Mouse (Mus musculus) limb, embryonic 11.5 days (tissue): Measurements from ENCODE around the gene Cipc. TPM values are rescaled to one million over a fixed set of nuclear protein-coding genes. Genes with fewer than 3 reads are reported as not detected.

Experiments
- ATAC-seq: fragments of 200-750 bp; cut with Nextera tagmentation; 2 replicates; pipeline ENCODE4 v1.8.0; 2017; ENCODE audit warnings: low read depth; ENCODE audit not compliant: insufficient number of reproducible peaks, low FRiP score, low TSS enrichment
- DNase-seq: peaks from one replicate; pipeline ENCODE4 v3.0.0-alpha.2; 2015; ENCODE audit warnings: low spot score
- H3K27ac ChIP-seq: fragments of 300-500 bp; sonication (generic); replicated peaks from 2 replicates; pipeline ENCODE4 v1.5.1; 2014; ENCODE audit warnings: low read depth, mild to moderate bottlenecking, low read length
- H3K27me3 ChIP-seq: fragments of 300-500 bp; sonication (generic); 2 replicates; pipeline ENCODE4 v1.6.1; 2014; ENCODE audit warnings: mild to moderate bottlenecking, low read length, mixed read lengths; ENCODE audit not compliant: control insufficient read depth, insufficient read depth
- H3K36me3 ChIP-seq: fragments of 300-500 bp; sonication (generic); 2 replicates; pipeline ENCODE4 v1.6.1; 2014; ENCODE audit warnings: mild to moderate bottlenecking, low read length, moderate library complexity, mixed read lengths; ENCODE audit not compliant: control insufficient read depth, insufficient read depth
- H3K4me1 ChIP-seq: fragments of 300-500 bp; sonication (generic); 2 replicates; pipeline ENCODE4 v1.6.1; 2014; ENCODE audit warnings: low read length, mixed read lengths; ENCODE audit not compliant: control insufficient read depth, insufficient read depth
- H3K4me2 ChIP-seq: fragments of 300-500 bp; sonication (generic); 2 replicates; pipeline ENCODE4 v1.6.1; 2014; ENCODE audit warnings: low read depth, mild to moderate bottlenecking, moderate library complexity; ENCODE audit not compliant: severe bottlenecking
- H3K4me3 ChIP-seq: fragments of 300-500 bp; sonication (generic); 2 replicates; pipeline ENCODE4 v1.5.1; 2014; ENCODE audit warnings: low read depth, low read length
- H3K9ac ChIP-seq: fragments of 300-500 bp; sonication (generic); 2 replicates; pipeline ENCODE4 v1.6.1; 2014; ENCODE audit warnings: mild to moderate bottlenecking, low read length
- H3K9me3 ChIP-seq: fragments of 300-500 bp; sonication (generic); 2 replicates; pipeline ENCODE4 v1.6.1; 2016; ENCODE audit warnings: low read length; ENCODE audit not compliant: control insufficient read depth
- WGBS: fragments of 180-500 bp; shearing (Covaris S2); extraction: QIAGEN DNeasy Blood & Tissue Kit; methylation state at CpG from one replicate; pipeline ENCODE4 v1.1.7; 2014; 5-methylcytosine and 5-hydroxymethylcytosine counted together
- polyA plus RNA-seq: library from polyadenylated mRNA; unstranded; fragments of >200 nt; fragmentation: Nextera tagmentation; extraction: Ambion mirVana; gene quantifications from 2 replicates; pipeline ENCODE4 v1.2.1, GENCODE M21; 2014

Gene Cipc
- polyA plus RNA-seq, 1 experiment from 2014 or later: 31.3 TPM

GRCm38 (mm10) chr12:86988227-86988626 lies 41.4 kb downstream of the Cipc start:
- Histone ChIP-seq H3K9me3 (no peaks in the 10 kb centered on the region), H3K27me3 (peaks cover 61% of the 10 kb centered on the region), H3K4me3 (no peak overlapping the region), H3K4me1 (no peaks in the 10 kb centered on the region), H3K36me3 (no peaks in the 10 kb centered on the region), H3K27ac (no peak overlapping the region), H3K9ac (no peak overlapping the region), H3K4me2 (no peak overlapping the region)
- DNase-seq (no peak), ATAC-seq (no peak)
- 40% methylated on average over 16 of the region's 16 CpGs for WGBS

GRCm38 (mm10) chr12:86989378-86989777 lies 42.5 kb downstream of the Cipc start:
- no peaks in the 10 kb centered on the region for H3K36me3 ChIP-seq
- peaks cover 51% of the 10 kb centered on the region for H3K27me3 ChIP-seq
- no peak overlapping the region for H3K4me3 ChIP-seq
- no peak for ATAC-seq
- 7% methylated on average over 15 of the region's 15 CpGs for WGBS
- no peak overlapping the region for H3K9ac ChIP-seq
- DNase-seq: no peak
- no peaks in the 10 kb centered on the region for H3K4me1 ChIP-seq
- no peak overlapping the region; the same call in 1 of the 2 replicates for H3K4me2 ChIP-seq
- no peak overlapping the region for H3K27ac ChIP-seq
- no peaks in the 10 kb centered on the region for H3K9me3 ChIP-seq

DNA sequence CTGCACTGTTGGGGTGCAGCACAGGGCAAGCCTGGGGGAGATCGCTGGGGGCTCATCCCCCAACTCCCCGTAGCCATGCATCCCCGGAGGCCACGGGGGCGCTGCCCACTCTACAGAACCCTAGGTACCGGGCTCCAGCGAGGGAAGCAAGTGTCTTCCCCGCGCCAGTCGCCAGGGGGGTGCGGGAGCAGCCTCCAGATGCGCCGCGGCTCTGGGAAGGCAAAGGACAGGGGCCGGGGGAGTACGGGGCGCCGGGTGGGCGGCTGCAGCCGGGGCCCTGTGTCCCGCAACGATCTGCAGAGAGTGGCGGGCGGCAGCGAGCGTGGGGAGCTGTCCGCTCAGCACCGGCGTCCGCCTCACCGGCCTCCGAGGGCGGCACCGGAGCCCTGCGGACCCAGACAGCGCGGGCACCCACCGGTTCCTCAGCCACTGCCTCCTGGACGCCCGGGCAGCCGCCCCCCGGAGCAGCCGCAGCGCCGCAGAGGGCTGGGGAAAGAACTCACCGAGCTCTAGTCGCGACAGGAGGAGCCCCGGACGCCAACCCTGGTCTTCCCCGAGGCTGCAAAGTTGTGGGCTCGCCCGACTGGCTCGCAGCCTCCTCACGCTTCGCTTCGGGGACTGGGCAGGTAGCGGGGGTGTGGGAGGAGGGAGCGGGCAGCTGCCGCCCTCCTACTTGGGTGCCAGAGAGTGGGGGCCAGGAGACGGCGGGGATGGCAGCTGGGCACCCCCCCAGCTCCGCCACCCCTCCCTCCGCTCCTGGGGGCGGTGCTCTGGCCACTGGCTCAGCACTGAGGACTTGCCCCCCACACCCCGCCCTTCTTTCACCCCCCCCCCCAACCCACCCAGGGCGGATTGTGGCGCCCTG lies 43.3 kb downstream of the Cipc start, which contains the start of gene Zdhhc22:
TSS of gene Zdhhc22 (minus strand) at position 541 of the 865 bp plus-strand sequence.
- H3K4me2 ChIP-seq: peak within 1 kb of the TSS; percentile 27; the same call in 1 of the 2 replicates
- DNase-seq (peak; percentile 78), ATAC-seq (peak; percentile 50)
- H3K9me3 ChIP-seq: no peaks in the 10 kb centered on the region
- H3K27me3 ChIP-seq: peaks cover 51% of the 10 kb centered on the region
- H3K27ac ChIP-seq: no peak within 1 kb of the TSS
- peak within 1 kb of the TSS; percentile 15; the same call in 1 of the 2 replicates for H3K4me3 ChIP-seq
- H3K4me1 ChIP-seq: no peaks in the 10 kb centered on the region
- H3K36me3 ChIP-seq: no peaks in the 10 kb centered on the region
- WGBS: under 1% methylated on average over 60 of the region's 68 CpGs
- no peak within 1 kb of the TSS for H3K9ac ChIP-seq

GRCm38 (mm10) chr12:86990755-86991110 lies 43.9 kb downstream of the Cipc start:
- DNase-seq: no peak
- Histone ChIP-seq H3K4me2 (no peak overlapping the region), H3K9ac (no peak overlapping the region), H3K36me3 (no peaks in the 10 kb centered on the region), H3K4me3 (no peak overlapping the region), H3K4me1 (no peaks in the 10 kb centered on the region), H3K27ac (no peak overlapping the region), H3K9me3 (no peaks in the 10 kb centered on the region), H3K27me3 (peaks cover 51% of the 10 kb centered on the region)
- ATAC-seq: no peak
- 48% methylated on average over 2 of the region's 2 CpGs for WGBS

DNA sequence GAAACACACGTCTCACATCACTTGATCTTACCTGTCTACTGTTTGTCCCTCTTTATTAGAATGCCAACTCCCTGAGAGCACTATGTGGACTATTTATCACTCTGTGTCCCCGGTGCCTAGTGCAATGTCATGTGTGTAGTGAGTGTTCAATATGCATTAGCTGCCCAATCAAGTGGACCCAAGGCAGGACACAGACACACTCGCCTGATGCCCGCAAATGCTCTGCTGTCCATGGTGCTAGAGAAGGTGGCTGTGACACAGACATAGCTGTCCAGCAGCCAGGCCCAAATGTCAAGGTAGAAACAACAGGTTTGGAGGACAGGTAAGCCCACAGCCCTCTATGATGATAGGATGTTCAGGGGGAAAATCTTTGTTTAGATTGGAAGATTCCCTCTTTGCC lies 47.3 kb downstream of the Cipc start:
- WGBS: 39% methylated on average over 4 of the region's 4 CpGs
- no peaks in the 10 kb centered on the region for H3K36me3 ChIP-seq
- H3K4me3 ChIP-seq: no peak overlapping the region
- H3K27ac ChIP-seq: no peak overlapping the region
- no peak overlapping the region for H3K9ac ChIP-seq
- no peak overlapping the region for H3K4me2 ChIP-seq
- ATAC-seq (no peak), DNase-seq (peak; percentile 55)
- peaks cover 30% of the 10 kb centered on the region for H3K27me3 ChIP-seq
- H3K4me1 ChIP-seq: no peaks in the 10 kb centered on the region
- no peaks in the 10 kb centered on the region for H3K9me3 ChIP-seq

DNA sequence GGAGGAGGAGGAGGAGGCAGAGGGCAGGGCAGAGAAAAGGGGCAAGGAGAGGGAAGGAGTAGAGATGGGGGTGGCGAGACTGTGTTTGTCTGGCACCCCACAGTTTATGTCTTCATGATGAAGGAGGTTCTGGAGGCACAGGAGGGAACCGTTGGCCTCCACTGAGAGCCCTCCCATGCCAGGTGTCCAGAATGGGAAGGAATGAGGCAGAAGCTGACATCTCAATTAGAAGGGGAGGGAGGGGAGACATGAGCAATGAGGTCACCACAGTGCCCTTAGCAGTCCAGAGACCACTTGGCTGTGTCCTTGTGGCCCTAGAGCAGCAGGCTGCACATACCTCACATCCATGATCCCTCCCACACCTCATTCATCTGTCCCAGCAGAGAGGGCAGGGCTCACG lies 47.9 kb downstream of the Cipc start:
- no peak overlapping the region for H3K27ac ChIP-seq
- no peaks in the 10 kb centered on the region for H3K4me1 ChIP-seq
- DNase-seq (no peak), ATAC-seq (no peak)
- H3K4me3 ChIP-seq: no peak overlapping the region
- 70% methylated on average over 3 of the region's 3 CpGs for WGBS
- no peak overlapping the region for H3K4me2 ChIP-seq
- H3K9ac ChIP-seq: no peak overlapping the region
- H3K9me3 ChIP-seq: no peaks in the 10 kb centered on the region
- peaks cover 24% of the 10 kb centered on the region for H3K27me3 ChIP-seq
- no peaks in the 10 kb centered on the region for H3K36me3 ChIP-seq

GRCm38 (mm10) chr12:86995931-86996330 lies 49.1 kb downstream of the Cipc start:
- H3K4me3 ChIP-seq: no peak overlapping the region
- H3K9ac ChIP-seq: no peak overlapping the region
- H3K36me3 ChIP-seq: no peaks in the 10 kb centered on the region
- no peaks in the 10 kb centered on the region for H3K4me1 ChIP-seq
- WGBS: 77% methylated on average over 6 of the region's 6 CpGs
- no peak for ATAC-seq
- no peak for DNase-seq
- H3K4me2 ChIP-seq: no peak overlapping the region
- H3K27ac ChIP-seq: no peak overlapping the region
- no peaks in the 10 kb centered on the region for H3K9me3 ChIP-seq
- peaks cover 13% of the 10 kb centered on the region for H3K27me3 ChIP-seq

GRCm38 (mm10) chr12:86998699-86999098 lies 51.9 kb downstream of the Cipc start:
- DNase-seq (no peak), ATAC-seq (no peak)
- Histone ChIP-seq H3K27ac (no peak overlapping the region), H3K4me2 (no peak overlapping the region), H3K27me3 (no peaks in the 10 kb centered on the region), H3K9me3 (no peaks in the 10 kb centered on the region), H3K9ac (no peak overlapping the region), H3K4me3 (no peak overlapping the region), H3K4me1 (no peaks in the 10 kb centered on the region), H3K36me3 (no peaks in the 10 kb centered on the region)
- WGBS: 84% methylated on average over 4 of the region's 4 CpGs
